Mouse (Mus musculus): Measurements from ENCODE around the gene Itih4.

The Itih4 gene

GRCm38 (mm10) chr14:30870206-30871147 is 15.8 kb upstream of the Itih4 start:
- no peaks in the 10 kb centered on the region for H3K27me3 ChIP-seq (ENCODE audit: control insufficient read depth, insufficient read depth, low read length, poor library complexity, severe bottlenecking)
- DNase-seq (ENCODE audit: low read depth, low spot score), result no peak
- peaks cover 3% of the 10 kb centered on the region; the same call in 1 of the 2 replicates for H3K36me3 ChIP-seq (ENCODE audit: control insufficient read depth, insufficient read depth, low read length, poor library complexity, severe bottlenecking)

GRCm38 (mm10) chr14:30874095-30874700 is 12.1 kb upstream of the Itih4 start:
- no peak for DNase-seq (ENCODE audit: low read depth, low spot score)
- Histone ChIP-seq H3K36me3 (ENCODE audit: control insufficient read depth, insufficient read depth, low read length, poor library complexity, severe bottlenecking) (peaks cover 3% of the 10 kb centered on the region; the same call in 1 of the 2 replicates), H3K27me3 (ENCODE audit: control insufficient read depth, insufficient read depth, low read length, poor library complexity, severe bottlenecking) (no peaks in the 10 kb centered on the region)

GRCm38 (mm10) chr14:30875130-30875865 is 11.0 kb upstream of the Itih4 start:
- Histone ChIP-seq H3K36me3 (ENCODE audit: control insufficient read depth, insufficient read depth, low read length, poor library complexity, severe bottlenecking) (peaks cover 3% of the 10 kb centered on the region; the same call in 1 of the 2 replicates), H3K27me3 (ENCODE audit: control insufficient read depth, insufficient read depth, low read length, poor library complexity, severe bottlenecking) (no peaks in the 10 kb centered on the region)
- no peak for DNase-seq (ENCODE audit: low read depth, low spot score)

- peaks cover 3% of the 10 kb centered on the region; the same call in 1 of the 2 replicates for H3K36me3 ChIP-seq (ENCODE audit: control insufficient read depth, insufficient read depth, low read length, poor library complexity, severe bottlenecking)
- no peaks in the 10 kb centered on the region for H3K27me3 ChIP-seq (ENCODE audit: control insufficient read depth, insufficient read depth, low read length, poor library complexity, severe bottlenecking)
- no peak for DNase-seq (ENCODE audit: low read depth, low spot score)
Observed at GRCm38 (mm10) chr14:30875955-30876354, 10.3 kb upstream of the Itih4 start.

GRCm38 (mm10) chr14:30876451-30876850 is 9.8 kb upstream of the Itih4 start:
- no peak for DNase-seq (ENCODE audit: low read depth, low spot score)
- H3K36me3 ChIP-seq (ENCODE audit: control insufficient read depth, insufficient read depth, low read length, poor library complexity, severe bottlenecking), result 0 out of 2 replicates have a peak, but pooled peaks cover 3% of the 10 kb centered on the region
- H3K27me3 ChIP-seq (ENCODE audit: control insufficient read depth, insufficient read depth, low read length, poor library complexity, severe bottlenecking), result no peaks in the 10 kb centered on the region

- no peak for DNase-seq (ENCODE audit: low read depth, low spot score)
- H3K27me3 ChIP-seq (ENCODE audit: control insufficient read depth, insufficient read depth, low read length, poor library complexity, severe bottlenecking), result no peaks in the 10 kb centered on the region
- 0 out of 2 replicates have a peak, but pooled peaks cover 3% of the 10 kb centered on the region for H3K36me3 ChIP-seq (ENCODE audit: control insufficient read depth, insufficient read depth, low read length, poor library complexity, severe bottlenecking)
Observed at GRCm38 (mm10) chr14:30877827-30878226, 8.4 kb upstream of the Itih4 start.

- no peaks in the 10 kb centered on the region for H3K27me3 ChIP-seq (ENCODE audit: control insufficient read depth, insufficient read depth, low read length, poor library complexity, severe bottlenecking)
Observed at GRCm38 (mm10) chr14:30878958-30879571, 7.2 kb upstream of the Itih4 start, which contains the start of gene Mustn1. Gene Mustn1, plus strand, starts transcription at chr14:30879200.

GRCm38 (mm10) chr14:30879794-30880193 is 6.5 kb upstream of the Itih4 start:
- no peak for DNase-seq (ENCODE audit: low read depth, low spot score)
- no peaks in the 10 kb centered on the region for H3K36me3 ChIP-seq (ENCODE audit: control insufficient read depth, insufficient read depth, low read length, poor library complexity, severe bottlenecking)
- no peaks in the 10 kb centered on the region for H3K27me3 ChIP-seq (ENCODE audit: control insufficient read depth, insufficient read depth, low read length, poor library complexity, severe bottlenecking)

More at GRCm38 (mm10) chr14:30878958-30879571, 7.2 kb upstream of the Itih4 start, which contains the start of gene Mustn1:
- no peak for DNase-seq (ENCODE audit: low read depth, low spot score)
- 0 out of 2 replicates have a peak, but pooled peaks cover 1% of the 10 kb centered on the region for H3K36me3 ChIP-seq (ENCODE audit: control insufficient read depth, insufficient read depth, low read length, poor library complexity, severe bottlenecking)

- Histone ChIP-seq H3K27me3 (ENCODE audit: control insufficient read depth, insufficient read depth, low read length, poor library complexity, severe bottlenecking) (no peaks in the 10 kb centered on the region), H3K36me3 (ENCODE audit: control insufficient read depth, insufficient read depth, low read length, poor library complexity, severe bottlenecking) (no peaks in the 10 kb centered on the region)
- DNase-seq (ENCODE audit: low read depth, low spot score), result no peak
Observed at GRCm38 (mm10) chr14:30880251-30880650, 6.0 kb upstream of the Itih4 start.

- no peaks in the 10 kb centered on the region for H3K27me3 ChIP-seq (ENCODE audit: control insufficient read depth, insufficient read depth, low read length, poor library complexity, severe bottlenecking)
- no peaks in the 10 kb centered on the region for H3K36me3 ChIP-seq (ENCODE audit: control insufficient read depth, insufficient read depth, low read length, poor library complexity, severe bottlenecking)
- peak; percentile 39 for DNase-seq (ENCODE audit: low read depth, low spot score)
Observed at GRCm38 (mm10) chr14:30880811-30881717, 5.2 kb upstream of the Itih4 start.

- no peak for DNase-seq (ENCODE audit: low read depth, low spot score)
- Histone ChIP-seq H3K36me3 (ENCODE audit: control insufficient read depth, insufficient read depth, low read length, poor library complexity, severe bottlenecking) (no peaks in the 10 kb centered on the region), H3K27me3 (ENCODE audit: control insufficient read depth, insufficient read depth, low read length, poor library complexity, severe bottlenecking) (no peaks in the 10 kb centered on the region)
Observed at GRCm38 (mm10) chr14:30881718-30882108, 4.6 kb upstream of the Itih4 start.

GRCm38 (mm10) chr14:30885298-30885697 is 978 bp upstream of the Itih4 start:
- Histone ChIP-seq H3K27me3 (ENCODE audit: control insufficient read depth, insufficient read depth, low read length, poor library complexity, severe bottlenecking) (no peaks in the 10 kb centered on the region), H3K36me3 (ENCODE audit: control insufficient read depth, insufficient read depth, low read length, poor library complexity, severe bottlenecking) (no peaks in the 10 kb centered on the region)
- DNase-seq (ENCODE audit: low read depth, low spot score), result no peak

GRCm38 (mm10) chr14:30888271-30888732 is 2.0 kb downstream of the Itih4 start:
- no peaks in the 10 kb centered on the region for H3K36me3 ChIP-seq (ENCODE audit: control insufficient read depth, insufficient read depth, low read length, poor library complexity, severe bottlenecking)
- H3K27me3 ChIP-seq (ENCODE audit: control insufficient read depth, insufficient read depth, low read length, poor library complexity, severe bottlenecking), result no peaks in the 10 kb centered on the region
- DNase-seq (ENCODE audit: low read depth, low spot score), result peak; percentile 7
